Mouse (Mus musculus) CD4-positive naive resting alpha-beta T cell, adult 57 days (primary cell): ENCODE results near the gene Ttc24. TPM values are rescaled to one million over a fixed set of nuclear protein-coding genes. Genes with fewer than 3 reads are reported as not detected.

Experiments
- total RNA-seq: library from RNA; stranded (reverse); gene quantifications from one replicate; pipeline ENCODE4 v1.2.4, GENCODE M21; 2023

Ttc24 gene
- not detected for total RNA-seq

GRCm38 (mm10) chr3:88078204-88078603 is at the start of gene Ttc24:
Ttc24 (minus strand) TSS chr3:88078304.

GRCm38 (mm10) chr3:88081345-88082223 is 3.5 kb upstream of the Ttc24 start, which contains the start of gene Iqgap3:
Iqgap3 (plus strand) TSS chr3:88081971.

GRCm38 (mm10) chr3:88057902-88058696 is 20.0 kb downstream of the Ttc24 start, which contains the start of gene Naxe:
Naxe (minus strand) TSS chr3:88058495.

GRCm38 (mm10) chr3:88042661-88043421 is 35.3 kb downstream of the Ttc24 start, which contains the start of gene Gpatch4:
Gpatch4 (plus strand) TSS chr3:88043108.

GRCm38 (mm10) chr3:88027434-88028186 is 50.5 kb downstream of the Ttc24 start, which contains the start of gene Hapln2:
Hapln2 (minus strand) TSS chr3:88027583.

Other genes starting within 250 kb of the Ttc24 start
- gene Sh2d2a, start 231.5 kb downstream of the Ttc24 start, total RNA-seq: 294 TPM
- 70.6 TPM for gene Prcc, start 192.7 kb downstream of the Ttc24 start, total RNA-seq
- 85.8 TPM for gene Hdgf, start 172.0 kb downstream of the Ttc24 start, total RNA-seq
- gene Mrpl24, start 158.8 kb downstream of the Ttc24 start, total RNA-seq: 169 TPM
- 63.4 TPM for gene Isg20l2, start 148.0 kb downstream of the Ttc24 start, total RNA-seq
- gene Rrnad1, start 147.6 kb downstream of the Ttc24 start, total RNA-seq: 32.8 TPM
- gene Crabp2, start 129.6 kb downstream of the Ttc24 start, total RNA-seq: 2.3 TPM
- not detected for gene Nes, start 107.2 kb downstream of the Ttc24 start, total RNA-seq
- not detected for gene Bcan, start 78.1 kb downstream of the Ttc24 start, total RNA-seq
- gene Hapln2, start 50.7 kb downstream of the Ttc24 start, total RNA-seq: not detected
- gene Gpatch4, start 35.2 kb downstream of the Ttc24 start, total RNA-seq: 27.4 TPM
- gene Naxe, start 19.8 kb downstream of the Ttc24 start, total RNA-seq: 23.9 TPM
- 1.2 TPM for gene Iqgap3, start 3.7 kb upstream of the Ttc24 start, total RNA-seq
- gene Mef2d, start 64.1 kb upstream of the Ttc24 start, total RNA-seq: 345 TPM
- not detected for gene Rhbg, start 176.4 kb upstream of the Ttc24 start, total RNA-seq
- gene Gm38392, start 208.9 kb upstream of the Ttc24 start, total RNA-seq: not detected
- 4.2 TPM for gene Tsacc, start 218.7 kb upstream of the Ttc24 start, total RNA-seq
- 188 TPM for gene Cct3, start 218.8 kb upstream of the Ttc24 start, total RNA-seq
- gene Glmp, start 246.7 kb upstream of the Ttc24 start, total RNA-seq: 116 TPM